ENCODE assay signal across 26 mouse cellular contexts in genomic region chrX:11915984-11916383, GRCm38 (mm10).
DNase-seq lines count a peak whose midpoint lies in the region; ATAC-seq lines count a peak whose summit lies in the region.
"Had no signal": no experiment of that assay in that cellular context is flagged by ENCODE, and none has a peak within 500 bp of the region (broad histone marks: within the 10 kb centered on the region; RNA-seq: fewer than 3 reads in every experiment).

No protein-coding gene starts in this region.

- no peaks in the 10 kb centered on the region for H3K36me3 ChIP-seq in forebrain, embryonic 13.5 days (ENCODE audit: poor library complexity, severe bottlenecking)
- H3K36me3 ChIP-seq in forebrain, embryonic 12.5 days (replicated peaks): no peaks in the 10 kb centered on the region
- H3K36me3 ChIP-seq: hindbrain, embryonic 15.5 days; intestine, embryonic 15.5 days; limb, embryonic 12.5 days; liver, embryonic 15.5 days had no signal

- H3K4me1 ChIP-seq in forebrain, embryonic 13.5 days: no peaks in the 10 kb centered on the region
- H3K4me1 ChIP-seq in forebrain, embryonic 12.5 days: no peaks in the 10 kb centered on the region
- H3K4me1 ChIP-seq: hindbrain, embryonic 15.5 days; intestine, embryonic 15.5 days; limb, embryonic 12.5 days; liver, embryonic 15.5 days had no signal

- peak; percentile 6 to 12 for DNase-seq in layer of hippocampus, adult 8-10 months (ENCODE audit: low spot score in 2 of 2)
- DNase-seq in layer of hippocampus, postnatal 10 days (ENCODE audit: low spot score in 2 of 2): no peak
- DNase-seq in right cerebral cortex, adult 18-20 months: peak; percentile 3
- DNase-seq in right cerebral cortex, postnatal 14 days: no peak
- no peak for DNase-seq in heart, postnatal 4 days
- DNase-seq: adrenal gland, postnatal 14 days; cerebellum, adult 18-20 months; cerebellum, postnatal 14 days; gastrocnemius, adult 2 months; gastrocnemius, postnatal 36 days; heart, adult 18-20 months; heart, postnatal 36 days; kidney, adult 8-10 months; kidney, postnatal 4 days; lung, embryonic 14.5 days; lung, postnatal 14 days; thymus, postnatal 4 days had no signal

- H3K4me3 ChIP-seq in forebrain, embryonic 13.5 days: no peak overlapping the region
- no peak overlapping the region for H3K4me3 ChIP-seq in forebrain, embryonic 12.5 days (replicated peaks)
- H3K4me3 ChIP-seq: gastrocnemius, adult 2 months; hindbrain, embryonic 15.5 days; intestine, embryonic 15.5 days; left cerebral cortex, adult 2 months; limb, embryonic 12.5 days; liver, embryonic 15.5 days had no signal

- peak; percentile 57; the same call in 1 of the 2 replicates for ATAC-seq in forebrain, embryonic 13.5 days
- no peak for ATAC-seq in forebrain, embryonic 12.5 days (ENCODE audit: low FRiP score)
- ATAC-seq: intestine, embryonic 15.5 days had no signal

- H3K9me3 ChIP-seq in forebrain, embryonic 13.5 days (replicated peaks): no peaks in the 10 kb centered on the region
- no peaks in the 10 kb centered on the region for H3K9me3 ChIP-seq in forebrain, embryonic 12.5 days
- H3K9me3 ChIP-seq: hindbrain, embryonic 15.5 days; intestine, embryonic 15.5 days; limb, embryonic 12.5 days; liver, embryonic 15.5 days had no signal

- H3K4me2 ChIP-seq in forebrain, embryonic 13.5 days: no peak overlapping the region
- no peak overlapping the region for H3K4me2 ChIP-seq in forebrain, embryonic 12.5 days
- H3K4me2 ChIP-seq: heart, embryonic 11.5 days; hindbrain, embryonic 15.5 days; intestine, embryonic 15.5 days; limb, embryonic 12.5 days; liver, embryonic 15.5 days; lung, embryonic 14.5 days had no signal

- no peak overlapping the region; the same call in 1 of the 2 replicates for H3K27ac ChIP-seq in forebrain, embryonic 13.5 days
- H3K27ac ChIP-seq in forebrain, embryonic 12.5 days: no peak overlapping the region
- H3K27ac ChIP-seq: gastrocnemius, adult 2 months; hindbrain, embryonic 15.5 days; intestine, embryonic 15.5 days; kidney, postnatal 0 days; left cerebral cortex, adult 2 months; limb, embryonic 12.5 days; liver, embryonic 15.5 days had no signal

- peaks cover 2% of the 10 kb centered on the region; the same call in 1 of the 2 replicates for H3K27me3 ChIP-seq in forebrain, embryonic 13.5 days
- H3K27me3 ChIP-seq in forebrain, embryonic 12.5 days: peaks cover 26% of the 10 kb centered on the region; the same call in 1 of the 2 replicates
- H3K27me3 ChIP-seq: hindbrain, embryonic 15.5 days had no signal

- H3K9ac ChIP-seq in forebrain, embryonic 13.5 days: no peak overlapping the region
- no peak overlapping the region for H3K9ac ChIP-seq in forebrain, embryonic 12.5 days
- H3K9ac ChIP-seq: hindbrain, embryonic 15.5 days; intestine, embryonic 15.5 days; limb, embryonic 12.5 days; liver, embryonic 15.5 days; lung, embryonic 14.5 days had no signal

- 43% methylated on average over 10 of the region's 10 CpGs for WGBS in forebrain, embryonic 13.5 days
- 63% methylated on average over 10 of the region's 10 CpGs for WGBS in forebrain, embryonic 12.5 days

Comparison
In these comparisons a context has a peak if more than half of its experiments do, and no peak if none do; other contexts are left out.
1. DNase-seq: peak in layer of hippocampus, adult 8-10 months (2 of 2) and right cerebral cortex, adult 18-20 months (single experiment); none in layer of hippocampus, postnatal 10 days (0 of 2), right cerebral cortex, postnatal 14 days (single experiment) and heart, postnatal 4 days (single experiment).